Mouse (Mus musculus): ENCODE data around the gene Adam6b. TPM values are rescaled to one million over a fixed set of nuclear protein-coding genes. Genes with fewer than 3 reads are reported as not detected.
"Not testable (repeated sequence)": the region's sequence is repeated elsewhere in the genome, so short reads cannot be mapped to it uniquely, and the experiment has no call there.

The Adam6b gene
- not detected for total RNA-seq (2021)

DNA sequence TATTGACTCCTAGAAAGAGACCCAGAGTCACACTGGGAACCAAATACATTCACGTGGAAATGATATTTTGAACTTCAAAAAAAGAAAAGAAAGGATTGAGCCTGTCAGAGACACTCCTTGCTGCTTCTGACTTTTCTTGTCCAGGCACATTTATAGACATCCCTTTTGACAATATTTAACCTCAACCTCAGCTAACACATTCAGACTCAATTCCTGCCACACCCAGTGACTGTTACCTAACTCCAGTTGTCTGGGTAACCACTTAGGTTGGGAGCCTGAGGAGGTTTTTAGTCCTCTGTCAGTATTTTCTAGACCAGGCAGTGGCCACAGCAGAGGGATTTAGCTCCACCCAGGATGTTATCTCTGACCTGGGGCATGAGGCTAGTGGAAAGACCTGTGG is at the start of gene Adam6b:
Gene Adam6b (plus strand): TSS at position 301 of the 400 bp plus-strand sequence.
- DNase-seq (ENCODE audit: low spot score in 2 of 2); intact Hi-C loops (cut with DNase I): not testable (repeated sequence)

DNA sequence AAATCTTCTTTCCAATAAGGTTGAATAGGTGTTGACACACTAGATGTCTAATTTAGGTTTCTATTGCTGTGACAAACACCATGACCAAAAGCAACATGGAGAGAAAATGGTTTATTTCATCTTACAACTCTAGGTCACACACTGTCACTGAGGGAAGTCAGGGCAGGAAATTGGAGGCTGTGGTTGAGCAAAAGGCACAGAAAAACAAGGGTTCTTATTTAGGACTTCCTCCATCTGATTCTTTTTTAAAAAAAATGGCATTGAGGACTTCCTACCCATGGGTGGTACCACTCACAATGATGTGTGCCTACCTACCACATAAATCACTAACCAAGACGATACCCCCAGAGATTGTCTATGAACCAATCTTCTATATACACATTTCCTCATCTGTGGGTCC is 43.2 kb upstream of the Adam6b start:
- intact Hi-C loops (cut with DNase I): no loop called here
- no peak for DNase-seq (ENCODE audit: low spot score in 2 of 2)

DNA sequence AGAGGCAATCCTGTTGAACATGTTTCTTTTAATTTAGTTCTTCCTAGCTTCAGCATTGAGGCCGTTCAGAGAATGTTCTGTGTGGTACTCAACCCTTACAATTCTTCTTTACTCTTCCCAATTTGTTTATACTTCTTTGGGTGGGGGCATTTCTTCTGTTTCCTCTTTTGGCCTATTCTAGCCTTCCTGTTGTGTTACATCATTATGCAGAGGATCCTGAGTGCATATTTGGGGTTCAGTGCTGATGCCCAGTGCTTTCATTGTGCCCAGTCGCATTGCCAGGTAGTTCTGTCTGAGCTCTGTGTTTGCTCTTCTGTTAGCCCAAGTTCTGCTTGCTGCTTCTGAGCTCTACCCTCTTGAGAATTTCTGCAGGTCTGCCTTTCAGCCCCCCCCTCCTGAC is 13.1 kb upstream of the Adam6b start:
- DNase-seq (ENCODE audit: low spot score in 2 of 2): no peak
- intact Hi-C loops (cut with DNase I): no loop called here

- intact Hi-C loops (cut with DNase I): no loop called here
- DNase-seq (ENCODE audit: low spot score in 2 of 2): no peak
These were observed 7.2 kb upstream of the Adam6b start for GRCm38 (mm10) chr12:113482147-113482546.

- DNase-seq (ENCODE audit: low spot score in 2 of 2): no peak
- intact Hi-C loops (cut with DNase I): no loop called here
These were observed 6.5 kb upstream of the Adam6b start for GRCm38 (mm10) chr12:113482661-113483389.

- intact Hi-C loops (cut with DNase I): no loop called here
- DNase-seq (ENCODE audit: low spot score in 2 of 2): no peak
These were observed 5.7 kb upstream of the Adam6b start for GRCm38 (mm10) chr12:113483492-113484162.

DNA sequence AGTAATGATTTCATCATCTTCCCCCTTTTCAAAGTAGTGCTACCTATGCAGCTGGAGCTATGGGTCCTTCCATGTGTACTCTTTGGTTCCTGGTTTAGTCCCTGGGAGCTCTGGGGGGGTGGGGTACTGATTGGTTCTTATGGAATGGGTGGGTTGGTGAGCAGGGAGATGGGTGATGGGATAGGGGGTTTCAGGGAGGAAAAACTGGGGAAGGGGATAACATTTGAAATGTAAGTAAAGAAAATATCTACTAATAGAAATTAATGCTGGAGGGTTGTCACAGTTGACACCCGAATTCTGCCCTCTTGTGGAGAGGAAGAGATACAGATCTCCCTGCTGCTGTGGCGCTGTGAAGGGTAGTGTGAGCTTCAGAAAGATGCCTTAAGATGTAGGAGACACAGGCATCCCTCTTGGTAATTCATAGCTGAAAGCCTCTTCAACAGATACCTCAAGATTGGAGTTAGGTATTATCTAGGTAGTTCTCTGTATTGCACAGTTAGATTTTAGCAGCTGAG is 4.3 kb upstream of the Adam6b start:
- no peak for DNase-seq (ENCODE audit: low spot score in 2 of 2)

GRCm38 (mm10) chr12:113487693-113488092 is 1.6 kb upstream of the Adam6b start:
- intact Hi-C loops (cut with DNase I): not testable (repeated sequence)
- DNase-seq (ENCODE audit: low spot score in 2 of 2): peak; percentile 40 to 48

More for the DNA sequence above, 4.3 kb upstream of the Adam6b start:
- intact Hi-C loops (cut with DNase I): loop anchor here (1.0 kb wide), 1 partner anchor 263 kb away; no protein-coding TSS in a partner anchor

- DNase-seq (ENCODE audit: low spot score in 2 of 2): no peak
- intact Hi-C loops (cut with DNase I): no loop called here
These were observed 36.6 kb downstream of the Adam6b start for GRCm38 (mm10) chr12:113525901-113526300.

Other genes with a start within 250 kb of the Adam6b start
- not detected for gene Adam6a, start 54.4 kb downstream of the Adam6b start, total RNA-seq (2021)